Mouse (Mus musculus) liver, postnatal 0 days (tissue): ENCODE measurements around the gene Acsm4. TPM values are rescaled to one million over a fixed set of nuclear protein-coding genes. Genes with fewer than 3 reads are reported as not detected.
"Not testable (repeated sequence)": the region's sequence is repeated elsewhere in the genome, so short reads cannot be mapped to it uniquely, and the experiment has no call there.

Source experiments
- ATAC-seq: fragments of 200-750 bp; cut with Nextera tagmentation; 2 replicates; pipeline ENCODE4 v1.8.0; 2017; ENCODE audit warnings: mild to moderate bottlenecking, moderate library complexity
- DNase-seq: peaks from one replicate; pipeline ENCODE4 v3.0.0-alpha.2; 2016
- H3K27ac ChIP-seq: fragments of 300-500 bp; sonication (generic); 2 replicates; pipeline ENCODE4 v1.5.1; 2014; ENCODE audit warnings: antibody characterized with exemption, moderate library complexity, mild to moderate bottlenecking, low read depth
- H3K27me3 ChIP-seq: fragments of 300-500 bp; sonication (generic); 2 replicates; pipeline ENCODE4 v1.6.1; 2014; ENCODE audit warnings: low read length, control low read depth, mixed read lengths; ENCODE audit not compliant: insufficient read depth
- H3K36me3 ChIP-seq: fragments of 300-500 bp; sonication (generic); replicated peaks from 2 replicates; pipeline ENCODE4 v1.6.1; 2014; ENCODE audit warnings: mild to moderate bottlenecking, control low read depth, low read length, moderate library complexity, mixed read lengths; ENCODE audit not compliant: insufficient read depth
- H3K4me1 ChIP-seq: fragments of 300-500 bp; sonication (generic); 2 replicates; pipeline ENCODE4 v1.6.1; 2014; ENCODE audit warnings: antibody characterized with exemption, mild to moderate bottlenecking, control low read depth; ENCODE audit not compliant: insufficient read depth
- H3K4me2 ChIP-seq: fragments of 300-500 bp; sonication (generic); 2 replicates; pipeline ENCODE4 v1.6.1; 2014; ENCODE audit warnings: low read depth, mild to moderate bottlenecking, low read length, moderate library complexity, mixed read lengths
- H3K4me3 ChIP-seq: fragments of 300-500 bp; sonication (generic); 2 replicates; pipeline ENCODE4 v1.5.1; 2014; ENCODE audit warnings: low read depth, low read length
- H3K9ac ChIP-seq: fragments of 300-500 bp; sonication (generic); replicated peaks from 2 replicates; pipeline ENCODE4 v1.6.1; 2014; ENCODE audit warnings: mild to moderate bottlenecking, moderate library complexity
- H3K9me3 ChIP-seq: fragments of 300-500 bp; sonication (generic); 2 replicates; pipeline ENCODE4 v1.6.1; 2016; ENCODE audit warnings: mild to moderate bottlenecking, control low read depth, low read length, mixed read lengths
- CTCF ChIP-seq: sonication (generic); IDR thresholded peaks from 2 replicates; pipeline ENCODE4 v1.5.1; 2016; ENCODE audit warnings: antibody characterized with exemption, low read depth
- EP300 ChIP-seq: IDR thresholded peaks from 2 replicates; pipeline ENCODE4 v1.6.1; 2016; ENCODE audit warnings: antibody characterized with exemption, low read depth, mild to moderate bottlenecking
- WGBS: fragments of 180-500 bp; shearing (Covaris S2); extraction: QIAGEN DNeasy Blood & Tissue Kit; methylation state at CpG from one replicate; pipeline ENCODE4 v1.1.7; 2014; ENCODE audit not compliant: insufficient replicate concordance; 5-methylcytosine and 5-hydroxymethylcytosine counted together
- polyA plus RNA-seq: library from polyadenylated mRNA; unstranded; fragments of >200 nt; fragmentation: Nextera tagmentation; extraction: Ambion mirVana; gene quantifications from 2 replicates; pipeline ENCODE4 v1.2.1, GENCODE M21; 2015

The Acsm4 gene
- polyA plus RNA-seq, 1 experiment from 2014 or later, result not detected

GRCm38 (mm10) chr7:119727621-119728020, 37.8 kb downstream of the Acsm4 start:
- no peaks in the 10 kb centered on the region for H3K4me1 ChIP-seq
- no peaks in the 10 kb centered on the region for H3K9me3 ChIP-seq
- H3K4me2 ChIP-seq, result no peak overlapping the region
- ATAC-seq (no peak), DNase-seq (no peak)
- no peaks in the 10 kb centered on the region for H3K36me3 ChIP-seq
- 68% methylated on average over 2 of the region's 2 CpGs for WGBS
- TF ChIP-seq CTCF, result no peak
- TF ChIP-seq EP300, result no peak
- H3K4me3 ChIP-seq, result no peak overlapping the region
- H3K9ac ChIP-seq, result no peak overlapping the region
- H3K27me3 ChIP-seq, result no peaks in the 10 kb centered on the region
- no peak overlapping the region for H3K27ac ChIP-seq

- DNase-seq, result peak; percentile 31
- H3K4me2 ChIP-seq, H3K27me3 ChIP-seq, H3K4me3 ChIP-seq, ATAC-seq, H3K9me3 ChIP-seq, H3K9ac ChIP-seq, H3K4me1 ChIP-seq, H3K36me3 ChIP-seq, H3K27ac ChIP-seq: not testable (repeated sequence)
- WGBS, result 89% methylated on average over 4 of the region's 4 CpGs
- peak; percentile 58 for TF ChIP-seq CTCF
These were observed 41.4 kb downstream of the Acsm4 start for GRCm38 (mm10) chr7:119731262-119731661.

- WGBS, result 74% methylated on average over 2 of the region's 2 CpGs
- H3K27ac ChIP-seq, result no peak overlapping the region
- no peak overlapping the region for H3K9ac ChIP-seq
- H3K4me3 ChIP-seq, result no peak overlapping the region
- DNase-seq (no peak), ATAC-seq (no peak)
- no peaks in the 10 kb centered on the region for H3K4me1 ChIP-seq
- TF ChIP-seq EP300, result no peak
- no peak for TF ChIP-seq CTCF
- H3K36me3 ChIP-seq, result no peaks in the 10 kb centered on the region
- H3K4me2 ChIP-seq, result no peak overlapping the region
- no peaks in the 10 kb centered on the region for H3K27me3 ChIP-seq
- 0 out of 2 replicates have a peak, but pooled peaks cover 2% of the 10 kb centered on the region for H3K9me3 ChIP-seq
These were observed 49.1 kb downstream of the Acsm4 start for GRCm38 (mm10) chr7:119738877-119739276.

GRCm38 (mm10) chr7:119739798-119740468, 50.1 kb downstream of the Acsm4 start:
- H3K9me3 ChIP-seq, H3K4me3 ChIP-seq, ATAC-seq, H3K36me3 ChIP-seq, H3K9ac ChIP-seq, H3K27ac ChIP-seq, H3K27me3 ChIP-seq, DNase-seq, H3K4me1 ChIP-seq: not testable (repeated sequence)
- 6% methylated on average over 17 of the region's 44 CpGs for WGBS
- peak overlapping the region; percentile 52 for H3K4me2 ChIP-seq

GRCm38 (mm10) chr7:119744321-119744720, 54.5 kb downstream of the Acsm4 start:
- no peak overlapping the region for H3K4me3 ChIP-seq
- peak overlapping the region; percentile 4 for H3K4me2 ChIP-seq
- DNase-seq (peak; percentile 66), ATAC-seq (peak; percentile 73)
- H3K27ac ChIP-seq, result no peak overlapping the region
- WGBS, result 9% methylated on average over 34 of the region's 34 CpGs
- H3K9ac ChIP-seq, result no peak overlapping the region
- H3K36me3 ChIP-seq, result no peaks in the 10 kb centered on the region
- H3K4me1 ChIP-seq, result 0 out of 2 replicates have a peak, but pooled peaks cover 2% of the 10 kb centered on the region
- H3K27me3 ChIP-seq, result no peaks in the 10 kb centered on the region
- TF ChIP-seq CTCF (peak; percentile 64), EP300 (no peak)
- H3K9me3 ChIP-seq, result no peaks in the 10 kb centered on the region

GRCm38 (mm10) chr7:119745869-119746268, 56.0 kb downstream of the Acsm4 start:
- Histone ChIP-seq H3K4me1 (peaks cover 7% of the 10 kb centered on the region; the same call in 1 of the 2 replicates), H3K4me3 (no peak overlapping the region), H3K36me3 (no peaks in the 10 kb centered on the region), H3K27ac (no peak overlapping the region), H3K9ac (no peak overlapping the region), H3K27me3 (no peaks in the 10 kb centered on the region), H3K4me2 (no peak overlapping the region), H3K9me3 (no peaks in the 10 kb centered on the region)
- TF ChIP-seq EP300, result no peak
- no peak for TF ChIP-seq CTCF
- 76% methylated on average over 1 of the region's 1 CpGs for WGBS
- ATAC-seq (no peak), DNase-seq (no peak)

- Histone ChIP-seq H3K9ac (no peak overlapping the region), H3K27ac (peak overlapping the region; percentile 87), H3K4me3 (no peak overlapping the region), H3K36me3 (no peaks in the 10 kb centered on the region), H3K9me3 (no peaks in the 10 kb centered on the region), H3K4me1 (peaks cover 7% of the 10 kb centered on the region; the same call in 1 of the 2 replicates), H3K27me3 (no peaks in the 10 kb centered on the region), H3K4me2 (no peak overlapping the region)
- TF ChIP-seq EP300 (peak; percentile 45; the same call in 1 of the 2 replicates), CTCF (no peak)
- 38% methylated on average over 1 of the region's 2 CpGs for WGBS
- DNase-seq, result peak; percentile 20
- ATAC-seq, result peak; percentile 76
These were observed 58.9 kb downstream of the Acsm4 start for GRCm38 (mm10) chr7:119748761-119749160.
